Mouse (Mus musculus) adrenal gland, postnatal 25 days (tissue): ENCODE data around the gene Isoc2b. TPM values are rescaled to one million over a fixed set of nuclear protein-coding genes. Genes with fewer than 3 reads are reported as not detected.
"Not testable (repeated sequence)": the region's sequence is repeated elsewhere in the genome, so short reads cannot be mapped to it uniquely, and the experiment has no call there.

Source experiments
- DNase-seq: peaks from one replicate; pipeline ENCODE4 v3.0.0; 2021; ENCODE audit warnings: mixed read lengths
- total RNA-seq: library from RNA; stranded (reverse); gene quantifications from 2 replicates; pipeline ENCODE4 v1.2.3, GENCODE M21; 2021

Isoc2b gene
- total RNA-seq, 1 experiment from 2014 or later: 30.5 TPM

- peak; percentile 92 for DNase-seq
Observed at GRCm38 (mm10) chr7:4865579-4866493, 4.2 kb downstream of the Isoc2b start.

GRCm38 (mm10) chr7:4865090-4865489 is 5.0 kb downstream of the Isoc2b start:
- DNase-seq: peak; percentile 42

- DNase-seq: no peak
Observed at GRCm38 (mm10) chr7:4864130-4864845, 5.8 kb downstream of the Isoc2b start.

GRCm38 (mm10) chr7:4863541-4864080 is 6.4 kb downstream of the Isoc2b start:
- no peak for DNase-seq

GRCm38 (mm10) chr7:4863041-4863440 is 7.0 kb downstream of the Isoc2b start:
- peak; percentile 91 for DNase-seq

GRCm38 (mm10) chr7:4860926-4861325 is 9.1 kb downstream of the Isoc2b start:
- not testable (repeated sequence) for DNase-seq

GRCm38 (mm10) chr7:4859418-4859978 is 10.6 kb downstream of the Isoc2b start:
- DNase-seq: no peak

- no peak for DNase-seq
Observed at GRCm38 (mm10) chr7:4857321-4857720, 12.7 kb downstream of the Isoc2b start.

- DNase-seq: no peak
Observed at GRCm38 (mm10) chr7:4856508-4856907, 13.6 kb downstream of the Isoc2b start.

GRCm38 (mm10) chr7:4853613-4854012 is 16.4 kb downstream of the Isoc2b start:
- DNase-seq: no peak

- DNase-seq: no peak
Observed at GRCm38 (mm10) chr7:4851315-4851688, 18.8 kb downstream of the Isoc2b start.

- no peak for DNase-seq
Observed at GRCm38 (mm10) chr7:4850621-4851314, 19.3 kb downstream of the Isoc2b start.

- no peak for DNase-seq
Observed at GRCm38 (mm10) chr7:4849372-4849771, 20.7 kb downstream of the Isoc2b start.

GRCm38 (mm10) chr7:4844917-4845309 is 25.1 kb downstream of the Isoc2b start:
- peak; percentile 53 for DNase-seq

GRCm38 (mm10) chr7:4844245-4844916 is 25.7 kb downstream of the Isoc2b start, which contains the start of gene Shisa7:
TSS of gene Shisa7 (minus strand) at chr7:4844696.
- DNase-seq: no peak

GRCm38 (mm10) chr7:4843604-4844244 is 26.3 kb downstream of the Isoc2b start:
- peak; percentile 49 for DNase-seq

GRCm38 (mm10) chr7:4842634-4843131 is 27.4 kb downstream of the Isoc2b start:
- DNase-seq: no peak

GRCm38 (mm10) chr7:4842077-4842476 is 28.0 kb downstream of the Isoc2b start:
- DNase-seq: no peak

- DNase-seq: no peak
Observed at GRCm38 (mm10) chr7:4837639-4838038, 32.4 kb downstream of the Isoc2b start.

GRCm38 (mm10) chr7:4836351-4836792 is 33.7 kb downstream of the Isoc2b start:
- peak; percentile 77 for DNase-seq
